Mouse (Mus musculus) bone marrow macrophage, adult 2 months (primary cell): ENCODE data around the gene Colgalt1.

Experiments
- CTCF ChIP-seq: IDR thresholded peaks from 2 replicates; pipeline ENCODE4 v1.5.1; 2012; ENCODE audit warnings: low read depth, mild to moderate bottlenecking, low read length, moderate library complexity
- POLR2A ChIP-seq: IDR thresholded peaks from 2 replicates; pipeline ENCODE4 v1.6.1; 2012; ENCODE audit warnings: mild to moderate bottlenecking, low read depth, low read length, borderline replicate concordance

DNA sequence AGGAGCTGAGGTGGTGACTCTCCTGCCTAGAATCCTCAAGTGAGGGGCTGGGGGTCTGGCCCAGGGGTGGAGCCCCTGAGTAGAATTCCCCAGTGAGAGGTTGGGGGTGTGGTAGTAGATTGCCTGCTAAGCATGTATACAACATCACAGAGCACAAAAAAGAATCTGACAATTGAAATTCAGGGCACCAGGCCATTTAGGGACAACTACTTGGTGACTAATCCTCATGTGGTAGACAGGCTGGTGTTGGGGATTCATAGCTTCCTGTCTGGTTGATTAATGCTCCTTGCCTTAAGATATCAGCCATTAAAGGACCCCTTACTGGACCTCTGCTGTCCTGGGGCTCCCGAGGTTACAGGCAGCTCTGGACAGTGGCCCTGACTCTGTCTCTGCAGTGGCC, 31.8 kb upstream of the Colgalt1 start:
- no peak for TF ChIP-seq CTCF
- TF ChIP-seq POLR2A = 0 out of 2 replicates have a peak, but pooled peaks have one; percentile 44
